Mouse (Mus musculus) forebrain, embryonic 10.5 days (tissue): ENCODE results near the gene Sorcs2. TPM values are rescaled to one million over a fixed set of nuclear protein-coding genes. Genes with fewer than 3 reads are reported as not detected.

Source experiments
- DNase-seq: peaks from one replicate; pipeline ENCODE4 v3.0.0-alpha.2; 2017; ENCODE audit warnings: low spot score; ENCODE audit errors: extremely low spot score
- H3K27ac ChIP-seq: fragments of 300-500 bp; sonication (generic); 2 replicates; pipeline ENCODE4 v1.5.1; 2016; ENCODE audit warnings: mild to moderate bottlenecking
- H3K27me3 ChIP-seq: fragments of 300-500 bp; sonication (generic); 2 replicates; pipeline ENCODE4 v1.6.1; 2016; ENCODE audit warnings: mild to moderate bottlenecking; ENCODE audit not compliant: poor library complexity, severe bottlenecking
- H3K36me3 ChIP-seq: fragments of 300-500 bp; sonication (generic); replicated peaks from 2 replicates; pipeline ENCODE4 v1.6.1; 2016; ENCODE audit warnings: mild to moderate bottlenecking, moderate library complexity
- H3K4me1 ChIP-seq: fragments of 300-500 bp; sonication (generic); 2 replicates; pipeline ENCODE4 v1.6.1; 2016
- H3K4me3 ChIP-seq: fragments of 300-500 bp; sonication (generic); 2 replicates; pipeline ENCODE4 v1.5.1; 2016; ENCODE audit warnings: mild to moderate bottlenecking, moderate library complexity
- H3K9me3 ChIP-seq: fragments of 300-500 bp; sonication (generic); 2 replicates; pipeline ENCODE4 v1.6.1; 2016; ENCODE audit warnings: mild to moderate bottlenecking, moderate library complexity
- WGBS: fragments of 180-500 bp; shearing (Covaris S2); methylation state at CpG from one replicate; pipeline ENCODE4 v1.1.7; 2016; 5-methylcytosine and 5-hydroxymethylcytosine counted together
- polyA plus RNA-seq: library from polyadenylated mRNA; unstranded; fragments of >200 nt; fragmentation: Nextera tagmentation; extraction: Ambion mirVana; gene quantifications from 2 replicates; pipeline ENCODE4 v1.2.1, GENCODE M21; 2016

Sorcs2 gene
- polyA plus RNA-seq, 1 experiment from 2014 or later = 4.7 TPM

- Histone ChIP-seq H3K9me3 (no peaks in the 10 kb centered on the region), H3K27me3 (peaks cover 12% of the 10 kb centered on the region)
- WGBS = 81% methylated on average over 11 of the region's 11 CpGs
Measured at GRCm38 (mm10) chr5:36226296-36226695, 171.6 kb downstream of the Sorcs2 start.

GRCm38 (mm10) chr5:36225855-36226254 is 172.1 kb downstream of the Sorcs2 start:
- peaks cover 12% of the 10 kb centered on the region for H3K27me3 ChIP-seq
- no peak for DNase-seq
- no peak overlapping the region for H3K4me3 ChIP-seq
- H3K4me1 ChIP-seq = peaks cover 71% of the 10 kb centered on the region
- H3K27ac ChIP-seq = peak overlapping the region; percentile 36; the same call in 1 of the 2 replicates
- WGBS = 88% methylated on average over 7 of the region's 7 CpGs
- no peaks in the 10 kb centered on the region for H3K36me3 ChIP-seq
- H3K9me3 ChIP-seq = no peaks in the 10 kb centered on the region

More at GRCm38 (mm10) chr5:36226296-36226695, 171.6 kb downstream of the Sorcs2 start:
- H3K4me3 ChIP-seq = no peak overlapping the region
- no peaks in the 10 kb centered on the region for H3K36me3 ChIP-seq
- H3K4me1 ChIP-seq = peaks cover 67% of the 10 kb centered on the region
- no peak for DNase-seq
- H3K27ac ChIP-seq = peak overlapping the region; percentile 36; the same call in 1 of the 2 replicates

GRCm38 (mm10) chr5:36223787-36224186 is 174.2 kb downstream of the Sorcs2 start:
- Histone ChIP-seq H3K27me3 (peaks cover 9% of the 10 kb centered on the region; the same call in 1 of the 2 replicates), H3K36me3 (no peaks in the 10 kb centered on the region), H3K9me3 (no peaks in the 10 kb centered on the region), H3K4me3 (no peak overlapping the region), H3K4me1 (peaks cover 60% of the 10 kb centered on the region), H3K27ac (peak overlapping the region; percentile 15; the same call in 1 of the 2 replicates)
- DNase-seq = peak; percentile 43
- WGBS = 67% methylated on average over 6 of the region's 6 CpGs

- H3K9me3 ChIP-seq = peaks cover 7% of the 10 kb centered on the region
- peaks cover 9% of the 10 kb centered on the region; the same call in 1 of the 2 replicates for H3K27me3 ChIP-seq
- no peak for DNase-seq
- 70% methylated on average over 6 of the region's 6 CpGs for WGBS
- no peaks in the 10 kb centered on the region for H3K36me3 ChIP-seq
- no peak overlapping the region for H3K27ac ChIP-seq
- H3K4me3 ChIP-seq = no peak overlapping the region
- H3K4me1 ChIP-seq = peaks cover 30% of the 10 kb centered on the region
Measured at GRCm38 (mm10) chr5:36220626-36221025, 177.3 kb downstream of the Sorcs2 start.

- Histone ChIP-seq H3K4me3 (no peak overlapping the region), H3K27ac (peak overlapping the region; percentile 44; the same call in 1 of the 2 replicates), H3K27me3 (peaks cover 7% of the 10 kb centered on the region; the same call in 1 of the 2 replicates), H3K36me3 (no peaks in the 10 kb centered on the region), H3K9me3 (peaks cover 7% of the 10 kb centered on the region), H3K4me1 (peaks cover 25% of the 10 kb centered on the region)
- DNase-seq = no peak
- 88% methylated on average over 4 of the region's 4 CpGs for WGBS
Measured at GRCm38 (mm10) chr5:36220105-36220504, 177.8 kb downstream of the Sorcs2 start.

GRCm38 (mm10) chr5:36213310-36213709 is 184.6 kb downstream of the Sorcs2 start:
- Histone ChIP-seq H3K36me3 (no peaks in the 10 kb centered on the region), H3K4me3 (no peak overlapping the region), H3K4me1 (peaks cover 6% of the 10 kb centered on the region), H3K9me3 (peaks cover 15% of the 10 kb centered on the region), H3K27ac (no peak overlapping the region), H3K27me3 (no peaks in the 10 kb centered on the region)
- no peak for DNase-seq
- 91% methylated on average over 10 of the region's 10 CpGs for whole genome bisulfite sequencing

GRCm38 (mm10) chr5:36208803-36209202 is 189.1 kb downstream of the Sorcs2 start:
- H3K4me1 ChIP-seq = peaks cover 6% of the 10 kb centered on the region
- H3K4me3 ChIP-seq = no peak overlapping the region
- 87% methylated on average over 3 of the region's 3 CpGs for WGBS
- DNase-seq = no peak
- H3K27me3 ChIP-seq = no peaks in the 10 kb centered on the region
- H3K36me3 ChIP-seq = no peaks in the 10 kb centered on the region
- peaks cover under 1% of the 10 kb centered on the region; the same call in 1 of the 2 replicates for H3K9me3 ChIP-seq
- no peak overlapping the region for H3K27ac ChIP-seq

- H3K27me3 ChIP-seq = no peaks in the 10 kb centered on the region
- H3K27ac ChIP-seq = no peak overlapping the region
- WGBS = 90% methylated on average over 11 of the region's 11 CpGs
- no peak overlapping the region for H3K4me3 ChIP-seq
- H3K4me1 ChIP-seq = no peaks in the 10 kb centered on the region
- H3K9me3 ChIP-seq = no peaks in the 10 kb centered on the region
- DNase-seq = no peak
- no peaks in the 10 kb centered on the region for H3K36me3 ChIP-seq
Measured at GRCm38 (mm10) chr5:36205397-36205796, 192.5 kb downstream of the Sorcs2 start.

GRCm38 (mm10) chr5:36203916-36204315 is 194.0 kb downstream of the Sorcs2 start, which contains the start of gene Psapl1:
TSS of gene Psapl1 (plus strand) at chr5:36204021.
- no peak for DNase-seq
- WGBS = 90% methylated on average over 10 of the region's 10 CpGs
- Histone ChIP-seq H3K9me3 (no peaks in the 10 kb centered on the region), H3K4me1 (no peaks in the 10 kb centered on the region), H3K27me3 (no peaks in the 10 kb centered on the region), H3K4me3 (no peak within 1 kb of the TSS), H3K36me3 (no peaks in the 10 kb centered on the region), H3K27ac (no peak within 1 kb of the TSS; the same call in 1 of the 2 replicates)

GRCm38 (mm10) chr5:36203421-36203820 is 194.5 kb downstream of the Sorcs2 start:
- no peaks in the 10 kb centered on the region for H3K36me3 ChIP-seq
- 94% methylated on average over 5 of the region's 5 CpGs for WGBS
- no peaks in the 10 kb centered on the region for H3K27me3 ChIP-seq
- DNase-seq = no peak
- H3K4me1 ChIP-seq = no peaks in the 10 kb centered on the region
- H3K4me3 ChIP-seq = no peak overlapping the region
- no peak overlapping the region for H3K27ac ChIP-seq
- no peaks in the 10 kb centered on the region for H3K9me3 ChIP-seq

- Histone ChIP-seq H3K4me3 (no peak overlapping the region), H3K4me1 (no peaks in the 10 kb centered on the region), H3K9me3 (no peaks in the 10 kb centered on the region), H3K27ac (no peak overlapping the region; the same call in 1 of the 2 replicates), H3K27me3 (no peaks in the 10 kb centered on the region), H3K36me3 (no peaks in the 10 kb centered on the region)
- DNase-seq = no peak
- 81% methylated on average over 5 of the region's 5 CpGs for WGBS
Measured at GRCm38 (mm10) chr5:36202781-36203180, 195.2 kb downstream of the Sorcs2 start.

- H3K36me3 ChIP-seq = no peaks in the 10 kb centered on the region
- 83% methylated on average over 1 of the region's 1 CpGs for WGBS
Measured at GRCm38 (mm10) chr5:36199519-36199918, 198.4 kb downstream of the Sorcs2 start.

GRCm38 (mm10) chr5:36195436-36195835 is 202.5 kb downstream of the Sorcs2 start:
- H3K4me3 ChIP-seq = no peak overlapping the region
- H3K9me3 ChIP-seq = no peaks in the 10 kb centered on the region
- WGBS = 86% methylated on average over 4 of the region's 4 CpGs
- peaks cover 30% of the 10 kb centered on the region for H3K4me1 ChIP-seq
- H3K36me3 ChIP-seq = no peaks in the 10 kb centered on the region
- DNase-seq = no peak
- H3K27ac ChIP-seq = peak overlapping the region; percentile 77
- no peaks in the 10 kb centered on the region for H3K27me3 ChIP-seq

More at GRCm38 (mm10) chr5:36199519-36199918, 198.4 kb downstream of the Sorcs2 start:
- peaks cover 12% of the 10 kb centered on the region for H3K4me1 ChIP-seq
- H3K9me3 ChIP-seq = no peaks in the 10 kb centered on the region
- no peak for DNase-seq
- H3K27me3 ChIP-seq = no peaks in the 10 kb centered on the region
- no peak overlapping the region for H3K4me3 ChIP-seq
- no peak overlapping the region for H3K27ac ChIP-seq
